Mouse (Mus musculus) brain, embryonic 14.5 days (tissue): ENCODE measurements around the gene Tekt4.

Experiments
- CTCF ChIP-seq: fragments of 200-500 bp; IDR thresholded peaks from 2 replicates; pipeline ENCODE4 v1.5.1; 2012; ENCODE audit warnings: inconsistent platforms, mild to moderate bottlenecking, moderate library complexity, borderline replicate concordance; ENCODE audit not compliant: insufficient read depth, insufficient read length; ENCODE audit errors: extremely low read depth
- POLR2A ChIP-seq: fragments of 200-500 bp; IDR thresholded peaks from 2 replicates; pipeline ENCODE4 v1.6.1; 2012; ENCODE audit warnings: mild to moderate bottlenecking, inconsistent platforms, borderline replicate concordance; ENCODE audit not compliant: poor library complexity, insufficient read depth, insufficient read length, severe bottlenecking; ENCODE audit errors: extremely low read depth

DNA sequence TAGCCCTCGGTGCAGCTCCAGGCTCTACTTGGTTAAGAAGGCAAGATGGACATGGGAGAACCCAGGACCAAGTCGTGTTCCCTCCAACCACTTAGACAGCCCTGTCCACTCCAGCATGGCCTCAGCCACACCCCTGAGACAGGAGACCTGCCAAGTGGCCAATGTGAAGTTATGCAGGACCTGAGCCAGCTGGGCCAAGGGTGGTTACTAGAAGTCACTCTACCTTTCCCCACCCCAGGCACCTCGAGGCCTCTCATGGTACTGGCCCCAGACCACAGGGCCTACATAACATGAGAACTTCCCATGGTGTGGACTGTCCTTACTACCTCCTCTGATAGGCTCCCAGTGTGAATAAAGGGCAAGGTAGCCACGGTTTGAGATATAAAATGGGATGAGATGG, 40.2 kb upstream of the Tekt4 start:
- no peak for TF ChIP-seq CTCF
- no peak for TF ChIP-seq POLR2A
